Mouse (Mus musculus) testis, adult 2 months (tissue): ENCODE results near the gene Ap3s2.

Experiments used
- CTCF ChIP-seq: fragments of 200-500 bp; IDR thresholded peaks from 2 replicates; pipeline ENCODE4 v1.5.1; 2012; ENCODE audit warnings: low read depth, mild to moderate bottlenecking, inconsistent platforms, low read length, moderate library complexity; ENCODE audit not compliant: control insufficient read depth, insufficient read depth, insufficient replicate concordance
- POLR2A ChIP-seq: fragments of 200-500 bp; IDR thresholded peaks from 2 replicates; pipeline ENCODE4 v1.6.1; 2012; ENCODE audit warnings: low read depth, mild to moderate bottlenecking, inconsistent platforms, low read length, moderate library complexity; ENCODE audit not compliant: control insufficient read depth

- TF ChIP-seq POLR2A (no peak), CTCF (no peak)
Observed at GRCm38 (mm10) chr7:79832980-79833379, 87.5 kb downstream of the Ap3s2 start.
